Mouse (Mus musculus) MEL (cell line): ENCODE measurements around the gene Lrrn3. TPM values are rescaled to one million over a fixed set of nuclear protein-coding genes. Genes with fewer than 3 reads are reported as not detected.

Source experiments
- DNase-seq: peaks from one replicate; pipeline ENCODE4 v3.0.0; 2011; ENCODE audit warnings: low read depth, low spot score
- H3K27ac ChIP-seq: 2 replicates; pipeline ENCODE4 v1.5.1; 2012; ENCODE audit warnings: low read depth, mild to moderate bottlenecking, control low read depth, low read length, moderate library complexity; ENCODE audit not compliant: control insufficient read depth
- H3K27me3 ChIP-seq, 2 experiments: fragments of 150-350 bp in 1 of 2; sonication (generic) in 1 of 2; 2 replicates each; pipeline ENCODE4 v1.6.1; 2012; ENCODE audit warnings: low read length in 2 of 2, mild to moderate bottlenecking in 2 of 2, improper control_type of control experiment in 1 of 2, moderate library complexity in 1 of 2; ENCODE audit not compliant: insufficient read depth in 2 of 2, control insufficient read depth in 1 of 2
- H3K36me3 ChIP-seq, 2 experiments: 2 replicates each; pipeline ENCODE4 v1.6.1; 2012 to 2014; ENCODE audit warnings: low read length in 2 of 2, improper control_type of control experiment in 1 of 2, inconsistent platforms in 1 of 2, mild to moderate bottlenecking in 1 of 2; ENCODE audit not compliant: insufficient read depth in 2 of 2, control insufficient read depth in 1 of 2
- H3K4me1 ChIP-seq, 2 experiments: fragments of 150-350 bp in 1 of 2; sonication (generic) in 1 of 2; 2 replicates each; pipeline ENCODE4 v1.6.1; 2012; ENCODE audit warnings: low read length in 2 of 2, improper control_type of control experiment in 1 of 2, mild to moderate bottlenecking in 1 of 2; ENCODE audit not compliant: insufficient read depth in 2 of 2, control insufficient read depth in 1 of 2
- H3K4me3 ChIP-seq, 2 experiments: fragments of 150-350 bp in 1 of 2; sonication (generic) in 1 of 2; 2 replicates each; pipeline ENCODE4 v1.5.1; 2012; ENCODE audit warnings: low read depth in 2 of 2, low read length in 2 of 2, mild to moderate bottlenecking in 2 of 2, moderate library complexity in 2 of 2, control low read depth in 1 of 2, improper control_type of control experiment in 1 of 2; ENCODE audit not compliant: control insufficient read depth in 1 of 2, insufficient read depth in 1 of 2
- H3K79me2 ChIP-seq: 2 replicates; pipeline ENCODE4 v1.6.1; 2012; ENCODE audit warnings: mild to moderate bottlenecking, low read length, moderate library complexity; ENCODE audit not compliant: control insufficient read depth, poor library complexity, insufficient read depth
- H3K9ac ChIP-seq: 2 replicates; pipeline ENCODE4 v1.6.1; 2012; ENCODE audit warnings: low read depth, mild to moderate bottlenecking, control low read depth, low read length, moderate library complexity; ENCODE audit not compliant: control insufficient read depth, poor library complexity, severe bottlenecking
- H3K9me3 ChIP-seq: fragments of 150-350 bp; sonication (generic); replicated peaks from 2 replicates; pipeline ENCODE4 v1.6.1; 2012; ENCODE audit warnings: mild to moderate bottlenecking, low read length, improper control_type of control experiment, moderate library complexity; ENCODE audit not compliant: insufficient read depth
- CHD2 ChIP-seq: IDR thresholded peaks from 2 replicates; pipeline ENCODE4 v1.6.1; 2011; ENCODE audit warnings: low read length, improper control_type of control experiment
- ELF1 ChIP-seq: IDR thresholded peaks from 2 replicates; pipeline ENCODE4 v1.6.1; 2014; ENCODE audit warnings: low read depth, mild to moderate bottlenecking, inconsistent platforms, low read length, improper control_type of control experiment, moderate library complexity
- GABPA ChIP-seq: IDR thresholded peaks from 2 replicates; pipeline ENCODE4 v1.6.1; 2012; ENCODE audit warnings: low read depth, mild to moderate bottlenecking, inconsistent platforms, low read length, improper control_type of control experiment, moderate library complexity
- HCFC1 ChIP-seq: IDR thresholded peaks from 2 replicates; pipeline ENCODE4 v1.6.1; 2012; ENCODE audit warnings: low read depth, mild to moderate bottlenecking, inconsistent platforms, low read length, improper control_type of control experiment, moderate library complexity
- JUND ChIP-seq: IDR thresholded peaks from 2 replicates; pipeline ENCODE4 v1.6.1; 2011; ENCODE audit warnings: low read depth, mild to moderate bottlenecking, improper control_type of control experiment, low read length
- KAT2A ChIP-seq: conservative IDR thresholded peaks from 2 replicates; pipeline ENCODE4 v1.6.1; 2012; ENCODE audit warnings: low read depth, low read length, improper control_type of control experiment, inconsistent platforms
- MAX ChIP-seq: IDR thresholded peaks from 2 replicates; pipeline ENCODE4 v1.6.1; 2011; ENCODE audit warnings: low read length, improper control_type of control experiment
- MAZ ChIP-seq: IDR thresholded peaks from 2 replicates; pipeline ENCODE4 v1.6.1; 2012; ENCODE audit warnings: low read depth, mild to moderate bottlenecking, inconsistent platforms, low read length, improper control_type of control experiment
- MEF2A ChIP-seq: IDR thresholded peaks from 2 replicates; pipeline ENCODE4 v1.6.1; 2014; ENCODE audit warnings: low read depth, mild to moderate bottlenecking, inconsistent platforms, low read length, improper control_type of control experiment; ENCODE audit not compliant: poor library complexity, insufficient replicate concordance, severe bottlenecking; ENCODE audit errors: extremely low read depth
- RCOR1 ChIP-seq: IDR thresholded peaks from 2 replicates; pipeline ENCODE4 v1.6.1; 2012; ENCODE audit warnings: low read depth, mild to moderate bottlenecking, inconsistent platforms, low read length, improper control_type of control experiment
- SIN3A ChIP-seq: IDR thresholded peaks from 2 replicates; pipeline ENCODE4 v1.6.1; 2012; ENCODE audit warnings: low read length, improper control_type of control experiment, inconsistent platforms
- SMC3 ChIP-seq: IDR thresholded peaks from 2 replicates; pipeline ENCODE4 v1.6.1; 2011; ENCODE audit warnings: low read depth, low read length, improper control_type of control experiment
- TAL1 ChIP-seq: IDR thresholded peaks from 2 replicates; pipeline ENCODE4 v1.6.1; 2012; ENCODE audit warnings: mild to moderate bottlenecking, inconsistent platforms, low read length, moderate library complexity, mixed read lengths
- TBP ChIP-seq: IDR thresholded peaks from 2 replicates; pipeline ENCODE4 v1.8.0; 2011; ENCODE audit warnings: low read depth, low read length, improper control_type of control experiment
- TCF12 ChIP-seq: IDR thresholded peaks from 2 replicates; pipeline ENCODE4 v1.6.1; 2014; ENCODE audit warnings: low read depth, mild to moderate bottlenecking, inconsistent platforms, low read length, improper control_type of control experiment, moderate library complexity
- USF2 ChIP-seq, 2 experiments: IDR thresholded peaks; 2 replicates each; pipeline ENCODE4 v1.6.1; 2011 to 2012; ENCODE audit warnings: improper control_type of control experiment in 2 of 2, low read length in 2 of 2, borderline replicate concordance in 1 of 2, inconsistent platforms in 1 of 2, low read depth in 1 of 2, mild to moderate bottlenecking in 1 of 2; ENCODE audit not compliant: insufficient read depth in 1 of 2
- ZKSCAN1 ChIP-seq: IDR thresholded peaks from 2 replicates; pipeline ENCODE4 v1.6.1; 2012; ENCODE audit warnings: low read depth, mild to moderate bottlenecking, inconsistent platforms, low read length, improper control_type of control experiment, moderate library complexity
- ZMIZ1 ChIP-seq: IDR thresholded peaks from 2 replicates; pipeline ENCODE4 v1.6.1; 2012; ENCODE audit warnings: low read depth, mild to moderate bottlenecking, inconsistent platforms, low read length, improper control_type of control experiment, moderate library complexity
- ZNF384 ChIP-seq: IDR thresholded peaks from 2 replicates; pipeline ENCODE4 v1.6.1; 2012; ENCODE audit warnings: low read depth, mild to moderate bottlenecking, inconsistent platforms, low read length, improper control_type of control experiment
- polyA plus RNA-seq, 2 experiments: library from polyadenylated mRNA; stranded (reverse) in 1 of 2; unstranded in 1 of 2; fragments of >175 nt in 1 of 2; fragments of >200 nt in 1 of 2; gene quantifications; 2 replicates each; pipeline versions ENCODE4 v1.2.1 to v1.2.4; 2012; ENCODE audit warnings: low replicate concordance in 2 of 2, low read depth in 1 of 2; ENCODE audit not compliant: insufficient read length in 2 of 2, insufficient read depth in 1 of 2, missing spikeins in 1 of 2
- total RNA-seq: library from RNA; depleted of rRNA; stranded (reverse); fragments of 300-350 nt; gene quantifications from 2 replicates; pipeline ENCODE4 v1.2.3, GENCODE M21; 2012

Gene Lrrn3
- total and polyA plus RNA-seq, 3 experiments, result not detected

- Histone ChIP-seq H3K4me1 (no peaks in the 10 kb centered on the region), H3K4me3 (no peak overlapping the region), H3K36me3 (no peaks in the 10 kb centered on the region), H3K27me3 (no peaks in the 10 kb centered on the region), H3K27ac (no peak overlapping the region), H3K9ac (no peak overlapping the region), H3K9me3 (no peaks in the 10 kb centered on the region), H3K79me2 (no peaks in the 10 kb centered on the region)
- DNase-seq, result no peak
- no peak for TF ChIP-seq ZMIZ1
- no peak for TF ChIP-seq SMC3
- no peak for TF ChIP-seq TAL1
- no peak for TF ChIP-seq MAX
- TF ChIP-seq SIN3A, result no peak
- no peak for TF ChIP-seq ZNF384
- TF ChIP-seq JUND, result no peak
- no peak for TF ChIP-seq USF2 (IDR thresholded peaks at IDR 0.05; ENCODE audit: borderline replicate concordance in 1 of 2, insufficient read depth in 1 of 2, low read depth in 1 of 2, low read length in 2 of 2)
- no peak for TF ChIP-seq CHD2
- TF ChIP-seq GABPA, result no peak
- TF ChIP-seq ZKSCAN1, result no peak
- no peak for TF ChIP-seq KAT2A
These were observed 17.7 kb downstream of the Lrrn3 start for GRCm38 (mm10) chr12:41468374-41468991.

GRCm38 (mm10) chr12:41438446-41438845 is 47.8 kb downstream of the Lrrn3 start:
- DNase-seq, result peak; percentile 73
- H3K79me2 ChIP-seq, result no peaks in the 10 kb centered on the region
- no peaks in the 10 kb centered on the region for H3K27me3 ChIP-seq
- H3K4me3 ChIP-seq, result no peak overlapping the region
- H3K27ac ChIP-seq, result no peak overlapping the region
- H3K9me3 ChIP-seq, result no peaks in the 10 kb centered on the region
- no peaks in the 10 kb centered on the region; a peak in 2 of 4 replicates for H3K4me1 ChIP-seq
- TF ChIP-seq ZNF384 (0 out of 2 replicates have a peak, but pooled peaks have one; percentile 31), ZMIZ1 (no peak)
- TF ChIP-seq, all 39 proteins: peak for 1
- H3K9ac ChIP-seq, result no peak overlapping the region
- H3K36me3 ChIP-seq, result no peaks in the 10 kb centered on the region

DNA sequence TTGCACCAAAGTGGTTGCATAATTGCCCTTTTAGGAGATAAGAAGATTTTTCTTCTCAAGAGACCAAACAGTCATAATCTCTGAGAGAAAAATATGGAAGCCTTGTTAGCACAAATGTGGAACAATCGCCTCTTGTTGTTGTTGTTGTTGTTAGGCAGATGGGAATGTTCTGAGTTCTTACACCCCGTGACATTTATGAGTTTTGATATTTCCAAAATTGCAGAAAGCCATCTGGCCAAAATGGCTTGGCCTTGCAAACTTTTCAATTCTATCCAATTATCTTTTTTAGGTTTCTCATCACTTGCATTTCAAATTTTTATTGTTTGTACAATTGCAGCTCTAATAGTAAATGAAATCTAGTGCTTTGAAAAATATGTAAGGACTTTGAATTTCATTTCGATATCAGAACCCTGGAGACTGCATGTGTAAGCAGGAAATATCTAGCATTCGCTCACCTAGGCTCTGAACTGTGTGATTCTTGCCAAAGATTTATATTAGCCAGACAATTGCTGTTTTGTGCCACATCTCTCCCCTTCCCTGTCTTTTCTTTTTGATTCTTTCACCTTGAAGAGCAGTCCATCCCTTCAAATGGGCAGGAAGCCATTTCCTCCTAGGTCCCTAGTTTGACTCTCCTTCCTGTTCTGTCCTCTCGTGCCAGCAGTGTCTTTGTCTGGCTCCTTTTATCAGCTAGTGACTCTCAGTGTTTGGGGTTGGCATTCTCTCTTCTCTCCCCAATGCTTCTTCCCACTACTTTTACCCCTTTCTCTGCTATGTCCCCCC is 49.8 kb downstream of the Lrrn3 start:
- Histone ChIP-seq H3K9me3 (no peaks in the 10 kb centered on the region), H3K27ac (no peak overlapping the region), H3K79me2 (no peaks in the 10 kb centered on the region), H3K36me3 (no peaks in the 10 kb centered on the region), H3K9ac (no peak overlapping the region), H3K4me3 (no peak overlapping the region), H3K27me3 (no peaks in the 10 kb centered on the region), H3K4me1 (no peaks in the 10 kb centered on the region; a peak in 2 of 4 replicates)
- TF ChIP-seq HCFC1 (no peak), ELF1 (no peak), MEF2A (no peak), RCOR1 (no peak), MAZ (no peak), TCF12 (no peak), TBP (no peak)
- no peak for DNase-seq
